Mouse (Mus musculus): ENCODE data around the gene Gne.

DNA sequence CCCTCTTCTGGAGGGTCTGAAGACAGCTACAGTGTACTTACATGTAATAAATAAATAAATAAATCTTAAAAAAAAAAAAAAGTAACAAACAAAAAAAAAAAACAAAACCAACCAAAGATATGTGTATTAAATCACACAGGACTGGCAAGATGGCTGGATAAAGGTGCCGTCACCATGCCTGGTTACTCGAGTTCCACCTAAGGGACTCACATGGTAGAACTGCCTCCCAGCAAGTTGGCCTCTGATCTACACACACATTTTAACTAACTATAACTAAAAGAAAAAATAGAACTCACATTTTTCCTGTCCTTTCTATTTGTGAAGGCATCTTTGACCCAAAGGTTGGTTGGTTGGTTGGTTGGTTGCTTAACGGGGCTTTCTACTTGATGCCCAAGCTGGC is 72.2 kb downstream of the Gne start:
- no peak for TF ChIP-seq CTCF (IDR thresholded peaks at IDR 0.05; ENCODE audit: low read depth)
- TF ChIP-seq EP300 (IDR thresholded peaks at IDR 0.05; ENCODE audit: low read depth) = no peak

All from liver, embryonic 14.5 days (tissue).